Mouse (Mus musculus): Measurements from ENCODE around the gene Cmya5.
"Not testable (repeated sequence)": the region's sequence is repeated elsewhere in the genome, so short reads cannot be mapped to it uniquely, and the experiment has no call there.

The Cmya5 gene

GRCm38 (mm10) chr13:93144336-93145167 lies at the start of gene Cmya5:
TSS of gene Cmya5 (minus strand) at chr13:93144724.
- DNase-seq (ENCODE audit: low read depth): peak; percentile 25

- no peak for DNase-seq (ENCODE audit: low read depth)
These were observed 48.1 kb upstream of the Cmya5 start for GRCm38 (mm10) chr13:93192646-93193026.

- peak; percentile 92 for DNase-seq (ENCODE audit: low read depth)
These were observed 47.5 kb upstream of the Cmya5 start, which contains the start of gene Tent2 for GRCm38 (mm10) chr13:93191831-93192645. TSS of gene Tent2 (minus strand) at chr13:93192385.

GRCm38 (mm10) chr13:93189416-93189815 lies 44.9 kb upstream of the Cmya5 start:
- DNase-seq (ENCODE audit: low read depth): no peak

GRCm38 (mm10) chr13:93188738-93189137 lies 44.2 kb upstream of the Cmya5 start:
- DNase-seq (ENCODE audit: low read depth): no peak

GRCm38 (mm10) chr13:93187792-93188191 lies 43.3 kb upstream of the Cmya5 start:
- not testable (repeated sequence) for DNase-seq (ENCODE audit: low read depth)

GRCm38 (mm10) chr13:93180351-93180750 lies 35.8 kb upstream of the Cmya5 start:
- DNase-seq (ENCODE audit: low read depth): no peak

GRCm38 (mm10) chr13:93179522-93179921 lies 35.0 kb upstream of the Cmya5 start:
- no peak for DNase-seq (ENCODE audit: low read depth)

- DNase-seq (ENCODE audit: low read depth): no peak
These were observed 33.0 kb upstream of the Cmya5 start for GRCm38 (mm10) chr13:93177571-93177970.

- no peak for DNase-seq (ENCODE audit: low read depth)
These were observed 18.8 kb upstream of the Cmya5 start for GRCm38 (mm10) chr13:93163303-93163702.

GRCm38 (mm10) chr13:93162456-93162855 lies 17.9 kb upstream of the Cmya5 start:
- no peak for DNase-seq (ENCODE audit: low read depth)

GRCm38 (mm10) chr13:93158261-93158660 lies 13.7 kb upstream of the Cmya5 start:
- no peak for DNase-seq (ENCODE audit: low read depth)

GRCm38 (mm10) chr13:93153280-93153679 lies 8.8 kb upstream of the Cmya5 start:
- DNase-seq (ENCODE audit: low read depth): no peak

GRCm38 (mm10) chr13:93143819-93144283 lies 673 bp downstream of the Cmya5 start:
- DNase-seq (ENCODE audit: low read depth): no peak

GRCm38 (mm10) chr13:93141184-93141583 lies 3.3 kb downstream of the Cmya5 start:
- DNase-seq (ENCODE audit: low read depth): no peak

- no peak for DNase-seq (ENCODE audit: low read depth)
These were observed 6.5 kb downstream of the Cmya5 start for GRCm38 (mm10) chr13:93138059-93138458.

- no peak for DNase-seq (ENCODE audit: low read depth)
These were observed 7.4 kb downstream of the Cmya5 start for GRCm38 (mm10) chr13:93137098-93137497.

GRCm38 (mm10) chr13:93136251-93136650 lies 8.3 kb downstream of the Cmya5 start:
- no peak for DNase-seq (ENCODE audit: low read depth)

- DNase-seq (ENCODE audit: low read depth): no peak
These were observed 9.0 kb downstream of the Cmya5 start for GRCm38 (mm10) chr13:93135501-93135900.

- no peak for DNase-seq (ENCODE audit: low read depth)
These were observed 13.8 kb downstream of the Cmya5 start for GRCm38 (mm10) chr13:93130674-93131073.

- no peak for DNase-seq (ENCODE audit: low read depth)
These were observed 15.6 kb downstream of the Cmya5 start for GRCm38 (mm10) chr13:93128961-93129360.

GRCm38 (mm10) chr13:93128111-93128860 lies 16.2 kb downstream of the Cmya5 start:
- DNase-seq (ENCODE audit: low read depth): no peak

Measured in c-Kit-positive CD71-negative TER-119-negative erythroid progenitor cells, embryonic 14.5 days (primary cell).